Mouse (Mus musculus): ENCODE measurements around the gene Tnfrsf12a. TPM values are rescaled to one million over a fixed set of nuclear protein-coding genes. Genes with fewer than 3 reads are reported as not detected.
A peak's percentile ranks its signal among the peaks of the same experiment; 100 is the strongest.

The Tnfrsf12a gene
- total RNA-seq (2022) = 10 to 100 TPM; 26.6 to 49.4 (median 30.1) TPM

DNA sequence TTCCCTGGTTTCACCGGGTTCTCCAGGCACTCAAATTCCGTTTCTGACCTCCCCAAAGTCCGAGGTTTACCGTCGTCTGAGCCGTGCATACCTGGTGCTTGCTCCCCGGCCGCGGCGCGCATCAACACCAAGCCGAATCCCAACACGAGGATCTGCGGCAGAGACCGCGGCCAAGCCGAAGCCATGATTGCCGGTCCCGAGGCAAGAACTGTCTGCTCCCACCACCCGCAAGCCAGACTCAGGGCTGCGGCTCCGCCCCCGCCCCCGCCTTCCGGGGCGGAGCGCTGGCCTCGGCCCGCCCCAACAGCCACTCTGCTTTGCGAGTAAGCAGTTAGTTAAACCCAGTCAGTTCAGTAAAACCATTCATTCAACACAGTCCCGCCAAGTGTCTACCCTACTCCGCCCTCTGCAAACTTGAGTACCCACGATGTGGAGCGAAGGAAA is at the start of gene Tnfrsf12a:
Gene Tnfrsf12a (minus strand): TSS at position 233 of the 444 bp plus-strand sequence.
- DNase-seq (ENCODE audit: low spot score in 2 of 2) = peak; percentile 81 to 83

- DNase-seq (ENCODE audit: low spot score in 2 of 2) = peak; percentile 67 to 78
Observed at GRCm38 (mm10) chr17:23726758-23727142, 49.5 kb upstream of the Tnfrsf12a start.

- DNase-seq (ENCODE audit: low spot score in 2 of 2) = peak; percentile 88 to 91
Observed at GRCm38 (mm10) chr17:23725999-23726757, 48.9 kb upstream of the Tnfrsf12a start, which contains the start of gene Pkmyt1. Gene Pkmyt1, plus strand, starts transcription at chr17:23726336.

DNA sequence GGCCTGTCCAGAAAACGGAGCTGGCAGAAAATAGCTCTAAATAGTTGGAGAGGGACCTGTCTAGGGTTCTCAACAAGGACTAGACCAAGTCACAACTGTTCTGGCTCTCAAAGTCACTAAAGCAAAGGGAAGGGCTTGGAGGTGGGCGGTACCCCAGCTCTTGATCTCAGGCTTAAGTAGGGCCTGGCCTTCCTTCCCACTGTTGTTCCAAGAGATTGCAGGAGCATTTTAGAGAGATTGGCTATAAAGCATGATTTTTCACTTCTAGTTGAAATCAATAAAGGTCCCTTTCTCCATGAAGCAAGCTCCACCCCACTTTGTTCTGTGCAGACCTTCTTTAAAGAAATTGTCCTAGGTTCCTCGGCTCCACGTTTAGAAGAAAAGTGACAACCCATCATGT is 48.2 kb upstream of the Tnfrsf12a start:
- no peak for DNase-seq (ENCODE audit: low spot score in 2 of 2)

DNA sequence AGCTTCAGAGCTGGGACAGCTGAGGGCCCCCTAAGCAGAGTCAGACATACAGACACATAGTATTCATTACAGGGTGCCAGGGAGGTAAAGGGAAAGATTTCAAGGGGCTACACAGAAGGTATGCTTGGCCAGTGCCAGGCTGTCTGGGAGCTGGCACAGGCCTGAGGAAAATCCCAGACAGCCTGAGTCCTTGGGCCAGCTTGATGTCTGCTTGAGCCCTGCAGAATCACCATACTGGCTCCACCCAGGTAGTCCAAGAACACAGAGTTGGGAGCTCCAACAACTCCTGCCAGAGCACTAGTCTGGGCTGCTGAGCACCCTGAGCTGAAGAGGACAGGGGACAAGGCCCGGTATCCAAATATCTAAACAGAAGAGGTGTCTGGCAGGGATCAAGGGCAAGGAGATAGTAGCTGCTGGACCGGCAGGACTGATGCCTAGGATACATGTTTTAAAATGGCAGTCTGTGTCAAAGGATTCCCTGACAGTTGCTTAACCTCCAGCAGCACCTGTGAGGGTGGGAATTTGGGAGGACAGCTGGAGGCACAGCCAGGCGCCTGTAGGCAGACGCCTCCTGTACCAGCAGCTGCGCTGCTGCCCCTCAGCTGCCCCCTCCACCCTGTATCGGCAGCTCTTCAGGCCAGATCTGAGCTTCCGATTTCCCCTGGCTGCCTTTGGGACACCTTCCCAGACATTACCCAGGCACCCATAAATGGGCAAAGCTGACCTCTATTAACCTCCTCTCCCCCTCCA is 45.3 kb upstream of the Tnfrsf12a start, which contains the start of gene 1520401A03Rik:
Gene 1520401A03Rik (minus strand): TSS at position 408 of the 750 bp plus-strand sequence.
- DNase-seq (ENCODE audit: low spot score in 2 of 2) = no peak

GRCm38 (mm10) chr17:23721886-23722285 is 44.6 kb upstream of the Tnfrsf12a start:
- no peak for DNase-seq (ENCODE audit: low spot score in 2 of 2)

DNA sequence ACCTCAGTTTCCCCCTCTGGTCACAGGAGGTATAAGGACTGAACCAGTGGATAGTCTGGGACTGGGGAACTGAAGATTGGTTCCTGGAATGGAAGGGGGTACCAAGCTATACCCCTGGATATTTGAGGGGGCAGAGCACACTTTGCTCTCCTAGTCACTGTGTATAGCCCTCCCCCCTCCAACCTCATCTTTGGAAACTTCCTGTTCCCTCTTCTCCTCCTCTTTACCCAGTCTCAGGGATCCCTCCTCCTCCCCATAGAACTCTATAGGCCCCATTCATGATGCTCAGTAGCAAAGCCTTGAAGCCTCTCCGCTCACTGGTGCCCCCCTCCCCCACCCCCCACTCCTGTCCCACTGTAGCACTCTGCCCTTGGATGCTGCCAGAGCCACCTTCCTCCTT is 42.2 kb upstream of the Tnfrsf12a start:
- no peak for DNase-seq (ENCODE audit: low spot score in 2 of 2)

GRCm38 (mm10) chr17:23717003-23717402 is 39.7 kb upstream of the Tnfrsf12a start:
- DNase-seq (ENCODE audit: low spot score in 2 of 2) = no peak

DNA sequence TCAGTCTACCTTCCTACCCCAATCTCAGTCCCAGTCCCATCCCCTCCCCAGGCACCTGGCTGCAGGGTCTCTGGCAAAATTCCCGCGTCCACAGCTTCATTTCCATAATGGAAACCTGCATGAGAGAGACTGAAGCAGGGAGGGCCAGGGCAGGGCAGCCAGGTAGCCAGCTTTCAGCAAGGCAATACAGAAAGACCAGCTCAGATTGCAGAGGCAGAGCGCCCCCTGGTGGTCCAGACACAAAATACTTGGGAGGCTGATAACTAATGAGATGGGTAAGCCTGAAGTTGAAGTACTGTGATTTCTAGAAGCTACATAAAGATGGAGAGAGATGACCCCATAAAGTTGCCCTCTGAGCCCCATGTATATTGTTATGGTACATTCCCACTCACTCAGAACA is 28.9 kb upstream of the Tnfrsf12a start:
- peak; percentile 40 to 59 for DNase-seq (ENCODE audit: low spot score in 2 of 2)

- no peak for DNase-seq (ENCODE audit: low spot score in 2 of 2)
Observed at GRCm38 (mm10) chr17:23705525-23706104, 28.3 kb upstream of the Tnfrsf12a start.

DNA sequence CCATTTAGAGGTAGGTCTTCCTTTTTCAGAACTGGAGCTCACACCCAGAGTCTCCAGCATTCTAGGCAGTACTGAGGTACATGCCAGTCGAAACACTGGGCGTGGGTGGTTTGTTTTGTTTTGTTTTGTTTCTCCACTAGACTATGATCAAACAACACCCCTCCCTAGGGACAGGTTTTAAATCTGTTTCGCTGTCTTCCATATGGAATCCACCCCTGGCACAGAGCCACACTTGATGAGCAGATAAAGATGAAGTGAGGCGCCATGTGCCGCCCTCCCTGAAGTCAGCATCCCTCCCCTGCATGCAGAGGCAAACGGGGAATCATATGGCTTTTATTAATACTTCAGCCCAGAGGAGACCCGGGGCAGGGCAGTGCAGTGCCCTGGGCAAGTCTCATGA is 27.5 kb upstream of the Tnfrsf12a start:
- no peak for DNase-seq (ENCODE audit: low spot score in 2 of 2)

- no peak for DNase-seq (ENCODE audit: low spot score in 2 of 2)
Observed at GRCm38 (mm10) chr17:23703301-23703700, 26.0 kb upstream of the Tnfrsf12a start.

- DNase-seq (ENCODE audit: low spot score in 2 of 2) = peak; percentile 82 to 88
Observed at GRCm38 (mm10) chr17:23700079-23700478, 22.8 kb upstream of the Tnfrsf12a start.

DNA sequence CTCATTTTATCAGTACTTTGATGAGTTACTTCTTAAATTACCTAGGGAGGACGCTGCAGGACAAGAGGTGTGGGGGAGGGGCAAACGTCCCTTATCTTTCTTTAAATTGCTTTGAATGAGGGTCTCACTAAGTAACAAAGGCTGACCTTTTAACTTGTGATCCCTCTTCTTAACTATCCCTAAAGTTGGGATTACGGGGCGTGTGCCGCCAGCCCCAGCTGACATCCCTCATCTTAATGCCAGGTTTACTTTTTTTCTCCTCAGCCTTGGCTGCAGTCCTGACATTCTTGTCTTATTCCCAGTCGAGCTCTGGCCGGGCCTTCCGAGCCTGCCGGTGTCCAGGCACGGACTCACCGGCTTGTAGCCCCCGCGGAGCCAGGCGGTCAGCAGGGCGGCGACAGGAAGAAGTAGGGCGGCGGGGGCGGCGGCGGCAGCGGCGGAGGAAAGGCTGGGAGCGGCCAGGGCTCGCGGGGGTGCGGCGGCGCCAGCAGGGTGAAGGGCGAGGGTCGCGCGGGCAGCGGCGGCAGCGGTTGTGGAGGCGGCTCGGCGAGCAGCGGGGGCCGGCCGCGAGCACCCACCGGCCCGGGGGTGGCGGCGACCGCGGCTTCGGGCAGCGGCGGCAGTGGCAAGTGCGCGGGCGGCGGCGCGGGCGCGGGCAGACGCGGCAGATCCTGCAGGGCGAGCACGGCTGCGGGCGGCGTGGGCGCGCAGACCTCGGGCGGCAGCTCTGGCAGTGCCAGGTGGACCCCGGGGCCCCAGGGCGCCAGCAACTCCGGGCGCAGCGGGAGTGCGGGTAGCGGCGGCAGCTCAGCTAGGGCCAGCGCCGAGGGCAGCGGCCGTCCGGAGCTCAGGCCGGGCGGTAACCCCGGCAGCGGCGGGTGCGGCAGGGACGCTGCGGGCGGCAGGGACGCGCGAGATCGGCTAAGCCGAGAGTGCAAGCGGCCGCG is 22.1 kb upstream of the Tnfrsf12a start:
- DNase-seq (ENCODE audit: low spot score in 2 of 2) = peak in 1 of 2 experiments; percentile 57

GRCm38 (mm10) chr17:23695801-23696200 is 18.5 kb upstream of the Tnfrsf12a start:
- no peak for DNase-seq (ENCODE audit: low spot score in 2 of 2)

DNA sequence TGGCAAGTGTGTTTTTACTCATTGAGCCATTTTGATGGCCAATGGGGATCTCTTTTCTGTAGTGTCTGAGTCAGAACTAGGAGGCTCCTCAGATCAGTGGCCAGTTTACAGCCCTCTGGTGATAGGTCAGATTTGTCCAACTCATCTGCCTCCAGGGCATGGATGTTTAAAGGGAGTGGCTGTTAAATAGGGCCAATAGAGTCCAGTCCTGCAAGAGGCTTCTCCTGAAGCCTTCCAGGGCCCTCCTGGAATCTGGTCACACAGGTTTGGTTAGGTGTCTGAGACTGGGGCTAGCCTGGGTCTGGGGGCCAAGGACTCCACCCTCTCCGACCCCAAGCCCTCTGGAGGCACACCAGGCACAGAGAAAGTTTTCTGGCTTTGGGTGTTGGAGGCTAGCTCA is 17.2 kb upstream of the Tnfrsf12a start:
- no peak for DNase-seq (ENCODE audit: low spot score in 2 of 2)

DNA sequence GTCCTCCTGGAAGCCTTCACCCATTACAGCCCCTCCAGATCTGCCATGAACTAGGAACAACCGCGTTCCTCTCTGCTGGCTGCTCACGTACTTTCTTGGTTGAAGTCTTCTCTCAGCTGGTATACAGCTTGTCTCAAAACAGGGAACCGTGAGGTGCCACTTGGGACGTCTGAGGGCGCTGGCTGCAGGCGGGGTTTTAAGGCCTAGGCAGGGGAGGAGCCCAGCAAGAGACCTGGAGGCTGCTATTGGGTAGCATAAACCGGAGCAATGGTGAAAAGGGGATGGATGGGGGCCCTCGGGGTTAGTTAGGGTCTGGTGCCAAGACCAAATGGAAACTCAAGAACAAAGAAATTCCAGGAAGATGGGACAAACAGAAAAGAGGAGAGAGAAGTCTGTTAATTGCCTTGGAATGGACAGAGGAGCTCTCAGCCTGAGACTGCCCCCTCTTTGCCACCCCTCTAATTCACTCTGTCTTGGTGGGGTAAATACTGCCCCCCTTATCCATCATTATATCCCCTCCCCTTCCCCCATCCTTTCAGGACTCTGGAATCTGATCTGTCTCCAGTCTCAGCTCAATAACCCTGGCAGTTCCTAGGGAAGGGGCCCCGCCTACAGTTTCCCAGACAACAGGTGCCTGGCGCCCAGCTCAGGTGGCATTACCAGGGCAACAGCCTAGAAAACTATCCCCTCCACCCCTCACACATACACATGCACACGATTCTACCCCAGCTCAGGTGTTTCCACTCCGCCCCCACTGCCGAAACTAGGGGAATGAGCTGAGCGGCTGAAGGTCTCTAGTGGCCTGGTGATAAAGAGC is 6.8 kb upstream of the Tnfrsf12a start, which contains the start of gene Cldn9:
Gene Cldn9 (minus strand): TSS at position 171 of the 817 bp plus-strand sequence.
- DNase-seq (ENCODE audit: low spot score in 2 of 2) = no peak

- DNase-seq (ENCODE audit: low spot score in 2 of 2) = no peak
Observed at GRCm38 (mm10) chr17:23683226-23683625, 6.0 kb upstream of the Tnfrsf12a start.

DNA sequence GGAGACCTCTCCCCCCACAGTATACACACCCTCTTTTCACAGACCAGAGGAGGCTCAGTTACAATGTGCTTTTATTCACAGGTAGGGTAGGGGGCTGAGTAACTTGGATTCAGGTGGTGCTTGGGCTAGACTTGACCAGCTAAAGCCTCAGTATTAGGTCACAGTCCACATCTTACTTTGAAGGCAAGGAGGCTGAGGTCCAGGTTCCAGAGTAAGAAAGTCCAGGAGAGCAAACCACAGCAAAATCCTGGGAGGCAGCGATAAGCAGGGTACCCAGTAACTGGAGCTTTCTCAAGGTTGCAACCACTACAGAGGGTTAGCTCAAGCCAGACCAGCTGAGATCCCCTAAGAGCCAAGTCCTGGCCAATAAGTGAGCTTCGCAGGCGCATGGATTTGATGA is 5.3 kb upstream of the Tnfrsf12a start:
- no peak for DNase-seq (ENCODE audit: low spot score in 2 of 2)

GRCm38 (mm10) chr17:23682092-23682491 is 4.8 kb upstream of the Tnfrsf12a start:
- DNase-seq (ENCODE audit: low spot score in 2 of 2) = no peak

Data from gastrocnemius, adult 8-10 months (tissue).